Mouse (Mus musculus): ENCODE results near the gene Itgb6.

The Itgb6 gene

GRCm38 (mm10) chr2:60549851-60550250 lies 172.6 kb downstream of the Itgb6 start:
- Histone ChIP-seq H3K36me3 (ENCODE audit: insufficient read depth, low read length) (no peaks in the 10 kb centered on the region), H3K4me3 (replicated peaks; ENCODE audit: low read length) (no peak overlapping the region), H3K9me3 (ENCODE audit: low read length) (no peaks in the 10 kb centered on the region), H3K4me1 (replicated peaks; ENCODE audit: low read depth, low read length) (peaks cover 18% of the 10 kb centered on the region), H3K27me3 (ENCODE audit: insufficient read depth, low read length) (peaks cover 10% of the 10 kb centered on the region; the same call in 1 of the 2 replicates)
- TF ChIP-seq POU5F1 (IDR thresholded peaks at IDR 0.05; ENCODE audit: borderline replicate concordance, low read length) (no peak), CTCF (conservative IDR thresholded peaks at IDR 0.05; ENCODE audit: low read length) (no peak), NANOG (IDR thresholded peaks at IDR 0.05; ENCODE audit: borderline replicate concordance, low read length) (no peak)
